Mouse (Mus musculus): ENCODE results near the gene Bst2. TPM values are rescaled to one million over a fixed set of nuclear protein-coding genes. Genes with fewer than 3 reads are reported as not detected.

Gene Bst2
- polyA plus RNA-seq, 1 experiment from 2014 or later: 16.1 TPM

DNA sequence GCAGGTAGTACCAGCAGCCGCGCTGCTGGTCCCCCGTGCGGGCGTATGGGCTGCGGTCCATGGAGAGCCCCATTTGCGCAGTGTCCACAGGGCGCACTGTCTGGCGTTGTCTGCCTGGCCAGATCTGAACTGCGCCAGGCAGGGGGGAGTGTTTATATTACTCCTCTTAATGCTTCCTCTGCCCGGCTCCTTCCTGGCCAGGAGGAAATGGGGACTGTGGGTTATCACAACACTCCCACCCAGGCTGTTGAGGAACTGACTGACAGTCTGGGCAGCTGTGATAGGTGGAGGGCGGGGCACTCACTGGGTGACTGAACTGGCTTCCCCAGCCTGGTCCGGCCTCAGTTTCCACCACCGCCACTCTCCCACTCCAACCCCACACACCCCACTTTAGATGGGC lies 25.6 kb downstream of the Bst2 start, which contains the start of gene Plvap:
Gene Plvap (minus strand): TSS at position 109 of the 400 bp plus-strand sequence.
- Histone ChIP-seq H3K27ac (replicated peaks) (no peak within 1 kb of the TSS), H3K4me2 (no peak within 1 kb of the TSS), H3K4me1 (peaks cover 17% of the 10 kb centered on the region), H3K9ac (replicated peaks) (no peak within 1 kb of the TSS), H3K27me3 (replicated peaks) (peaks cover 46% of the 10 kb centered on the region), H3K4me3 (replicated peaks) (no peak within 1 kb of the TSS), H3K9me3 (replicated peaks) (no peaks in the 10 kb centered on the region), H3K36me3 (no peaks in the 10 kb centered on the region)
- WGBS: 62% methylated on average over 14 of the region's 14 CpGs
- no peak for ATAC-seq (ENCODE audit: low FRiP score)

GRCm38 (mm10) chr8:71509316-71509715 lies 27.9 kb downstream of the Bst2 start:
- Histone ChIP-seq H3K4me2 (no peak overlapping the region), H3K27ac (replicated peaks) (no peak overlapping the region), H3K4me3 (replicated peaks) (no peak overlapping the region), H3K9ac (replicated peaks) (no peak overlapping the region), H3K9me3 (replicated peaks) (no peaks in the 10 kb centered on the region), H3K36me3 (no peaks in the 10 kb centered on the region), H3K27me3 (replicated peaks) (peaks cover 68% of the 10 kb centered on the region), H3K4me1 (peaks cover 17% of the 10 kb centered on the region)
- no peak for ATAC-seq (ENCODE audit: low FRiP score)
- WGBS: 70% methylated on average over 2 of the region's 2 CpGs

DNA sequence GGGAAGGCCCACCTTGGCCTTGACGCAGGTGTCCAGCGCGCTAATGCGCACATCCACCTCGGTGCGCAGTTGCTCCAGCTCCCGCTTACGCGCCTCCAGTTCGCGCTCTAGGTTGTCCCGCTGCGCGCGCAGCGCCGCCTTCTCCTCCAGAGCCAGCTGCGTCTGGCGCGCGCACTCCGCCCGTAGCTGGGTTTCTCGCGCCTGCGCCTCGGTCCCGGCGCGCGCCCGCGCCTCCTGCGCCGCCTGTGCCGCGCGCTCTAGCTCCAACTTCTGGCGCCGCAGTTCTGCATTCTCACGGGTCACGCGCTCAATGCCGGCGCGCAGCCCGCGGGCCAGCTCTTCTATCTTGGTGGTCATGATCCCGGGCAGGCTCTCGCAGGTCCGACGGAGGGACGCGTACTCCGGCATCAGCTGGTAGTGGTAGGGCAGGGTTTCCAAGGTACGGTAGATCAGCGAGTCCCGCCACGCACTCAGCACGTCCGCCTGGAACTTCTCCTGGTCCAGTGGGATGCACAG lies 29.6 kb downstream of the Bst2 start:
- H3K27ac ChIP-seq (replicated peaks): no peak overlapping the region
- H3K4me3 ChIP-seq (replicated peaks): peak overlapping the region; percentile 42
- peak overlapping the region; percentile 34 for H3K9ac ChIP-seq (replicated peaks)
- H3K4me2 ChIP-seq: peak overlapping the region; percentile 66
- peaks cover 68% of the 10 kb centered on the region for H3K27me3 ChIP-seq (replicated peaks)
- under 1% methylated on average over 61 of the region's 61 CpGs for WGBS
- peaks cover 17% of the 10 kb centered on the region for H3K4me1 ChIP-seq
- H3K9me3 ChIP-seq (replicated peaks): no peaks in the 10 kb centered on the region
- H3K36me3 ChIP-seq: no peaks in the 10 kb centered on the region
- peak; percentile 88 for ATAC-seq (ENCODE audit: low FRiP score)

GRCm38 (mm10) chr8:71505979-71506378 lies 31.3 kb downstream of the Bst2 start:
- WGBS: 82% methylated on average over 4 of the region's 4 CpGs
- Histone ChIP-seq H3K27me3 (replicated peaks) (peaks cover 61% of the 10 kb centered on the region), H3K36me3 (no peaks in the 10 kb centered on the region), H3K4me3 (replicated peaks) (no peak overlapping the region), H3K9me3 (replicated peaks) (no peaks in the 10 kb centered on the region), H3K27ac (replicated peaks) (no peak overlapping the region), H3K4me2 (no peak overlapping the region), H3K4me1 (peaks cover 17% of the 10 kb centered on the region), H3K9ac (replicated peaks) (no peak overlapping the region)
- ATAC-seq (ENCODE audit: low FRiP score): no peak

- peaks cover 17% of the 10 kb centered on the region for H3K4me1 ChIP-seq
- no peaks in the 10 kb centered on the region for H3K36me3 ChIP-seq
- H3K27me3 ChIP-seq (replicated peaks): peaks cover 57% of the 10 kb centered on the region
- H3K27ac ChIP-seq (replicated peaks): no peak overlapping the region
- no peak for ATAC-seq (ENCODE audit: low FRiP score)
- no peaks in the 10 kb centered on the region for H3K9me3 ChIP-seq (replicated peaks)
- no peak overlapping the region for H3K4me2 ChIP-seq
- H3K4me3 ChIP-seq (replicated peaks): no peak overlapping the region
- H3K9ac ChIP-seq (replicated peaks): no peak overlapping the region
- WGBS: 92% methylated on average over 4 of the region's 4 CpGs
Measured at GRCm38 (mm10) chr8:71505326-71505725, 31.9 kb downstream of the Bst2 start.

- Histone ChIP-seq H3K36me3 (no peaks in the 10 kb centered on the region), H3K27ac (replicated peaks) (no peak overlapping the region), H3K4me3 (replicated peaks) (no peak overlapping the region), H3K27me3 (replicated peaks) (peaks cover 47% of the 10 kb centered on the region), H3K4me2 (no peak overlapping the region), H3K9me3 (replicated peaks) (no peaks in the 10 kb centered on the region), H3K9ac (replicated peaks) (no peak overlapping the region), H3K4me1 (peaks cover 17% of the 10 kb centered on the region)
- WGBS: 94% methylated on average over 4 of the region's 4 CpGs
- no peak for ATAC-seq (ENCODE audit: low FRiP score)
Measured at GRCm38 (mm10) chr8:71504349-71504748, 32.9 kb downstream of the Bst2 start.

DNA sequence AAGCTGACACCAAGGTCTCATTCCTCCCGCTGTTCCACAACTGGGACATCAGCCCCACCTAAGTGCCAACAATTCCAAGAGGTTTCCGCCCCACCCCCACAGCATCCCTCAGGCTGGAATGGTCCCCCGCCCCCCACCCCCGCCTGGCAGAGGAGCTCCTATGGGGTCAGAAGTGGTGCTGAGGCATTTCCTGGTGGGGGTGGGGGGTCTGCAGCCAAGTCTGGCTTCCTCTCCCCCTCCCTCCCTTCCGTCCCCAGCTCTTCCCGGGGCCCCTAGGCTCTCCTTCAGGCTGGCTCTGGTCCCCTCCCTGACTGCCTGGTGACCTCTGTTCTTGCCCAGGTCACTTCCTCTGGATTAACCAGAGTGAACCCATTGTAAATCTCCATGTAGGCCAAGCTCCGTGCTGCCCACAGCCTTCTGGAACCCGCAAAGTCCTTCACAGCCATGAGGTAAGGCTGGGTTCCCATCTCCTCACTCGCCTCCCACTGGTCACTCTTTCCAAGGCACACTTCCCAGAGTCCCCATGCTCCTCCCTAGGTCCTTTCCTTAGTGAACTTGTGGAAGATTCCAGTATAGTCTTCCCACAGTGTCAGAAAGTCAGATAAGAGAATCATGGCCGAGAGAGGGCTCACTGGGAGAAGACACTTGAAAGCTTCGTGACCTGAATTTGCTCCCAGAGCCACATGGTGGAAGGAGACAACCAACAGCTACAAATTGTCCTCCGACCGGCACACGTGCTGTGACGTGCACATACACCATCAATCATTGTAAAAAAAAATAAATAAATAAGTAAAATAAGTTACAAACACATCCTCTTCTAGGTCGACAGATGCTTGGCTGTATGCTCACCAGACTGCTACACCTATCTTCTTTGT lies 38.2 kb downstream of the Bst2 start:
- H3K4me2 ChIP-seq: no peak overlapping the region
- no peaks in the 10 kb centered on the region for H3K9me3 ChIP-seq (replicated peaks)
- no peaks in the 10 kb centered on the region for H3K27me3 ChIP-seq (replicated peaks)
- no peak overlapping the region for H3K9ac ChIP-seq (replicated peaks)
- WGBS: 41% methylated on average over 16 of the region's 16 CpGs
- H3K36me3 ChIP-seq: peaks cover 2% of the 10 kb centered on the region
- H3K27ac ChIP-seq (replicated peaks): no peak overlapping the region
- peaks cover 37% of the 10 kb centered on the region for H3K4me1 ChIP-seq
- no peak overlapping the region for H3K4me3 ChIP-seq (replicated peaks)
- ATAC-seq (ENCODE audit: low FRiP score): no peak

DNA sequence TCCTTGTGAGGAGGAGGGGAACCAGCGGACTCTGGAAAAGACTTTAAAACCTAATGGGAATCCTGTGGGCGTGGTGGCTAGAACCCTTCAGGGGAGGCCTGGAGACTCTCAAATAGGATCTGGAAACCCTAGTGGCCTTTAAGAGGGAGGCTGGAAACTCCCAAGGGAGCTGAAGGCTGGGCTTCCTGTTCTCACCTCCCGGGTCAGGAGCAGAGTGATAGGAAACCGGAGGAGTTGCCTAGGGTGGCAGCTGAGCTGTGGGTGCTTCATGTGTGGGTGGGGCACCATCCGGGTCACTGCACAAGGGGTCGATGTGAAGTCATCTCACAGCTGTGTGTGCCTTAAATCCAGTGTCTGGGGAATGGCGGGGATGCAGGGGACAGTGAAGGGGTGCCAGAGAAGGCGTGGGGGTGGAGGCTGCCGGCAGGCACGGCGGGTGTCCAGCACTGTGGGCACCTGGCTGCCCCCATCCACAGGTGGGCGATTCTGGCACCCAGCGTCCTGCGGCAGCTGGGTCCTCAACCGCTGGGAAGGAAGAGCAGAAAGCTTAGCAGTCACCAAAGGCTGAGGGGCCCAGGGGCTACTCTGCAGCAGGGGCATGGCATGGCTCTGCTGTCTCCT lies 39.3 kb downstream of the Bst2 start:
- H3K4me2 ChIP-seq: no peak overlapping the region
- WGBS: 25% methylated on average over 15 of the region's 15 CpGs
- peaks cover 9% of the 10 kb centered on the region for H3K36me3 ChIP-seq
- H3K4me1 ChIP-seq: peaks cover 37% of the 10 kb centered on the region
- H3K9me3 ChIP-seq (replicated peaks): no peaks in the 10 kb centered on the region
- no peak overlapping the region for H3K27ac ChIP-seq (replicated peaks)
- H3K9ac ChIP-seq (replicated peaks): no peak overlapping the region
- no peaks in the 10 kb centered on the region for H3K27me3 ChIP-seq (replicated peaks)
- H3K4me3 ChIP-seq (replicated peaks): no peak overlapping the region
- ATAC-seq (ENCODE audit: low FRiP score): no peak

DNA sequence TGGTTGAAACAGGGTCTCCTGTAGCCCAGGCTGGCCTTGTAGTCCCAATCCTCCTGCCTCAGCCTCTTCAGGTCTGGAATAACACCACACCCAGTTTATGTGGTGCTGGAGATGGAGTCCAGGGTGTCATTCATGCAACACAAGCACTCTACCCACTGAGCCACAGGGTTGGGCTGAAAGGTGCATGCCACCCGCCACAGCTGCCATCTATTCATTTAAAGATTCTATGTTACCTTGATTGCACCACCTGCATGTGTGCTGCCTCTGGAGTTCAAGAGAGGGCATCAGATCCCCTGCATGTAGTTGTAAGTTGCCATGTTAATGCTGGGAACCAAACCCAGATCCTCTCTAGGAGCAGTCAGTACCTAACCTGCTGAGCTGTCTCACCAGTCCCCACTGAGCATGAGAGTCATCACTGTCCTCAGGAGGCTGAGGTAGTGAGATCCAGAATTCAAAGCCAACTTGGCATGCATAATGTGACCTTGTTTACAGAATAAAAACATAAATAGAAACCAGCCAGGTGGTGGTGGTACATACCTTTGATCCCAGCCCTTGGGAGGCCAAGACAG lies 40.1 kb downstream of the Bst2 start:
- no peaks in the 10 kb centered on the region for H3K9me3 ChIP-seq (replicated peaks)
- no peak overlapping the region for H3K4me3 ChIP-seq (replicated peaks)
- ATAC-seq (ENCODE audit: low FRiP score): no peak
- no peak overlapping the region for H3K9ac ChIP-seq (replicated peaks)
- no peaks in the 10 kb centered on the region for H3K27me3 ChIP-seq (replicated peaks)
- no peak overlapping the region for H3K4me2 ChIP-seq
- WGBS: 78% methylated on average over 1 of the region's 1 CpGs
- no peak overlapping the region for H3K27ac ChIP-seq (replicated peaks)
- H3K36me3 ChIP-seq: peaks cover 17% of the 10 kb centered on the region
- H3K4me1 ChIP-seq: peaks cover 37% of the 10 kb centered on the region

DNA sequence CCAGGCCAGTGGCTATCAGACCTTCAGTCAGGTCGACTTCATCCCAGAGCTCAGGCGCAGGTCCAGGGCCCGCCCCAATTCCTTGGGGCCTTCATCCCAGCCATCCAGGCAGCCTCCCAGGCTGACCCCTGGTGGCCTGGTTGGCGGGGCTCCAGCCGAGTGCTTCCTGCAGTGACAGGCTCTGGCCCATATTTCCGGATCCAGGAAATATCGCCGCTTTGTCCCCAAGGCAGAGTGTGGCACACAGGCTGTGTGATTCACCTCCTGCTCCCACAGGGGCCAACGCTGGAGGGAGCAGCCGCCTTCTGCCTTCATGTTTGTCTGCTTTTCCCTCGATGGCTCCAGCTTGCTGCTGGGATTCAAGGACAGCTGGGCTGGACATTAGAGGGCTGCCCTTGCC lies 40.8 kb downstream of the Bst2 start:
- Histone ChIP-seq H3K9ac (replicated peaks) (no peak overlapping the region), H3K27ac (replicated peaks) (peak overlapping the region; percentile 10; the same call in 1 of the 2 replicates), H3K4me1 (peaks cover 37% of the 10 kb centered on the region), H3K4me2 (no peak overlapping the region), H3K27me3 (replicated peaks) (no peaks in the 10 kb centered on the region), H3K36me3 (peaks cover 22% of the 10 kb centered on the region), H3K9me3 (replicated peaks) (no peaks in the 10 kb centered on the region), H3K4me3 (replicated peaks) (no peak overlapping the region)
- WGBS: 44% methylated on average over 11 of the region's 11 CpGs
- no peak for ATAC-seq (ENCODE audit: low FRiP score)

DNA sequence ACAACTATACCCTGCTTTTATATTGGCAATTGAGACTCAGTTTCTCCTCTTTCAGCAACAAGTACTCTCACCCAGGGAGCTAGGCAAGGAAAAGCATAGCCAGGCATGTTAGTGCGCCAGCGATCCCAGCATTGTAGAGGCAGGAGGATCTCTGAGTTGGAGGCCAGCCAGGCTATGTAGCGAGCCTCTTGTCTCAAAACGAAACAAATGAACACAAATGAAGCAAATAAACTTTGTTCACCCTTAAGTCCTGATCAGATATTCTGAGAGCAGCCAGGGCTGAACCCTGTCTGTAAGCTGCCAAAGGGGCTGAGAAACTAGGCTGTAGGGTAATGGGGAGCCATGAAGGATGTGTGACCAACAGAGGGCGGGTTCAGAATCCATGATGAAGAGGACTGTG lies 41.4 kb downstream of the Bst2 start:
- H3K9ac ChIP-seq (replicated peaks): no peak overlapping the region
- H3K9me3 ChIP-seq (replicated peaks): no peaks in the 10 kb centered on the region
- peak overlapping the region; percentile 51; the same call in 1 of the 2 replicates for H3K27ac ChIP-seq (replicated peaks)
- peaks cover 37% of the 10 kb centered on the region for H3K4me1 ChIP-seq
- no peak overlapping the region for H3K4me3 ChIP-seq (replicated peaks)
- H3K4me2 ChIP-seq: no peak overlapping the region
- no peak for ATAC-seq (ENCODE audit: low FRiP score)
- peaks cover 28% of the 10 kb centered on the region for H3K36me3 ChIP-seq
- whole genome bisulfite sequencing: 89% methylated on average over 5 of the region's 5 CpGs
- H3K27me3 ChIP-seq (replicated peaks): no peaks in the 10 kb centered on the region

Data from neural tube, embryonic 15.5 days (tissue).